Mouse (Mus musculus) cerebellum, adult 2 months (tissue): Measurements from ENCODE around the gene Tmem209.

ENCODE experiments used
- CTCF ChIP-seq: fragments of 200-500 bp; IDR thresholded peaks from 2 replicates; pipeline ENCODE4 v1.5.1; 2011; ENCODE audit warnings: low read depth, mild to moderate bottlenecking, control low read depth, low read length, moderate library complexity, borderline replicate concordance; ENCODE audit not compliant: insufficient read depth
- POLR2A ChIP-seq: fragments of 200-500 bp; IDR thresholded peaks from 2 replicates; pipeline ENCODE4 v1.6.1; 2011; ENCODE audit warnings: low read length, control low read depth, borderline replicate concordance; ENCODE audit not compliant: insufficient read depth

DNA sequence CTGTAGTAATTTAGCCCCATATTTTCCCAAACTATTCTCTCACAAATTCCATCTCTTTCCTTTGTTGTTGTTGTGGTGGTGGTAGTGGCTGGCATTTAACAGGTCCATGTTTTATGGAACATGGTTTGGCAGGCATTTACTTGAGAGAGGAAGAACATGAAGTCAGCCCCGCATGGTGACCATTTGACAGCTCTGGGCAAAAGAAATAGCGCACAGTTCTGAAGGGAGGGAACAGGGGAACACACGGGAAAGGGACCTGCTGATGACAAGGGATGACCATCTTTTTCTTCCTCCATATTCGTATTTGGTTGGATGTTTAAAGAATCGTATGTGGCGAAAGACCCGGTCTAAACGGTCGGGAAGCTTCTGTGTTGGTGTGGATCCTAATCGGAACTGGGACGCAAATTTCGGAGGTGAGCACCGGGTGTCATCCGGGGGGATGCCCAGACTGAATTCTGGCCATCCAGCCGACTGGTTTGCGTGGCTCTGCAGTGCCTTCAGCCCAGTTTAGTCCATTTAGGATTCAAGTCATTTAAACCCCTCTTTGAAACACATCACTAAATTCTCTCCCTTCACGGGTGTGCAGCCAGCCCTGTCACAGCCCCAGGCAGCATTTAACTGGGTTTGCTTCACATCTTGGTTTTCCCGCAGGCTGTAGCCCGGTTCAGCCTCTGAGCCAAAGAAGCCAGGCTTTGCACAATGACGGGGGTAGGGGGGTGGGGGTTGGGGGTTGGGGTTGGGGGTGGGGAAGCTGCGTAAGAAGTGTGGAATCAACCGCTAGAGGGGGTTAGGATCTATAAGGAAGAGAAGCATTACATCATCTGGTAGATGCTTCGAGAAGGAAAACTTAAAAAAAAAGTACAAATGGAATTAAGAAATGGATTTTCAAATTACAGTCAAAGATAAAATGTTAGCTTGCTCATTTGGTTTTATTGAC, 42.3 kb upstream of the Tmem209 start:
- no peak for TF ChIP-seq CTCF
- no peak; the same call in 1 of the 2 replicates for TF ChIP-seq POLR2A
